Mouse (Mus musculus) midbrain, embryonic 14.5 days (tissue): ENCODE measurements around the gene Glb1. TPM values are rescaled to one million over a fixed set of nuclear protein-coding genes. Genes with fewer than 3 reads are reported as not detected.

Experiments used
- ATAC-seq: fragments of 200-750 bp; cut with Nextera tagmentation; 2 replicates; pipeline ENCODE4 v1.8.0; 2017; ENCODE audit warnings: moderate number of reproducible peaks, moderate library complexity; ENCODE audit not compliant: low FRiP score, low TSS enrichment
- DNase-seq: peaks from one replicate; pipeline ENCODE4 v3.0.0-alpha.2; 2015
- H3K27ac ChIP-seq: fragments of 300-500 bp; sonication (generic); replicated peaks from 2 replicates; pipeline ENCODE4 v1.5.1; 2014; ENCODE audit warnings: mild to moderate bottlenecking, low read depth, low read length, moderate library complexity
- H3K27me3 ChIP-seq: fragments of 300-500 bp; sonication (generic); 2 replicates; pipeline ENCODE4 v1.6.1; 2014; ENCODE audit warnings: low read length, control low read depth, mixed read lengths; ENCODE audit not compliant: control insufficient read depth, insufficient read depth
- H3K36me3 ChIP-seq: fragments of 300-500 bp; sonication (generic); 2 replicates; pipeline ENCODE4 v1.6.1; 2014; ENCODE audit warnings: low read length, control low read depth; ENCODE audit not compliant: control insufficient read depth, insufficient read depth
- H3K4me1 ChIP-seq: fragments of 300-500 bp; sonication (generic); 2 replicates; pipeline ENCODE4 v1.6.1; 2014; ENCODE audit warnings: mild to moderate bottlenecking, antibody characterized with exemption, low read length, control low read depth; ENCODE audit not compliant: control insufficient read depth, insufficient read depth
- H3K4me2 ChIP-seq: fragments of 300-500 bp; sonication (generic); 2 replicates; pipeline ENCODE4 v1.6.1; 2014; ENCODE audit warnings: mild to moderate bottlenecking, low read length, moderate library complexity
- H3K4me3 ChIP-seq: fragments of 300-500 bp; sonication (generic); replicated peaks from 2 replicates; pipeline ENCODE4 v1.5.1; 2014; ENCODE audit warnings: low read depth, low read length
- H3K9ac ChIP-seq: fragments of 300-500 bp; sonication (generic); replicated peaks from 2 replicates; pipeline ENCODE4 v1.6.1; 2014; ENCODE audit warnings: mild to moderate bottlenecking, low read length, moderate library complexity
- H3K9me3 ChIP-seq: fragments of 300-500 bp; sonication (generic); 2 replicates; pipeline ENCODE4 v1.6.1; 2016; ENCODE audit warnings: low read length, control low read depth, mixed read lengths; ENCODE audit not compliant: control insufficient read depth
- WGBS: fragments of 180-500 bp; shearing (Covaris S2); extraction: QIAGEN DNeasy Blood & Tissue Kit; methylation state at CpG from one replicate; pipeline ENCODE4 v1.1.7; 2014; 5-methylcytosine and 5-hydroxymethylcytosine counted together
- polyA plus RNA-seq: library from polyadenylated mRNA; unstranded; fragments of >200 nt; fragmentation: Nextera tagmentation; extraction: Ambion mirVana; gene quantifications from 2 replicates; pipeline ENCODE4 v1.2.1, GENCODE M21; 2014

Gene Glb1
- polyA plus RNA-seq, 1 experiment from 2014 or later = 27.9 TPM

DNA sequence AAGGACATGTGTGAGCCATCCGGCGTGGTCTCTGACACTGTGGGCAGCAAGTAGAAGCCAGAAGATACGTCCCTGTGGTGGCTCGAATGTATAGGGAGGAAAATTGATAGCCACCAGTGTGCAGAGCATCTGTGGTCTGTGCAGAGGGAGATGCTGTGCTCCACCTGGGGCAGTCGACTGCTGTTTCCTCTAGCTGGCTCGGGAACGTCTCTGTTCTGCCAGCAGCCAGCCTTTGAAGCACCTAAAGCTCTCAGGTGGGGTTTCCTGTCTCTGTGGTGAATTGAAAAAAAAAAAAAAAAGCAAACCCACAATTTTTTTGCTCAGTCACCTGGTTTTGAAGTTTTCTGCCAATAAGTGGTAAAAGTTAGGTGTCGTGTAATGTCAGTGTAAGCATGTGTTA lies 42.5 kb downstream of the Glb1 start:
- WGBS = 94% methylated on average over 8 of the region's 8 CpGs
- Histone ChIP-seq H3K9me3 (no peaks in the 10 kb centered on the region), H3K4me1 (no peaks in the 10 kb centered on the region), H3K9ac (no peak overlapping the region), H3K27me3 (no peaks in the 10 kb centered on the region), H3K4me2 (no peak overlapping the region), H3K36me3 (no peaks in the 10 kb centered on the region), H3K27ac (no peak overlapping the region), H3K4me3 (no peak overlapping the region)
- ATAC-seq = no peak
- DNase-seq = no peak

DNA sequence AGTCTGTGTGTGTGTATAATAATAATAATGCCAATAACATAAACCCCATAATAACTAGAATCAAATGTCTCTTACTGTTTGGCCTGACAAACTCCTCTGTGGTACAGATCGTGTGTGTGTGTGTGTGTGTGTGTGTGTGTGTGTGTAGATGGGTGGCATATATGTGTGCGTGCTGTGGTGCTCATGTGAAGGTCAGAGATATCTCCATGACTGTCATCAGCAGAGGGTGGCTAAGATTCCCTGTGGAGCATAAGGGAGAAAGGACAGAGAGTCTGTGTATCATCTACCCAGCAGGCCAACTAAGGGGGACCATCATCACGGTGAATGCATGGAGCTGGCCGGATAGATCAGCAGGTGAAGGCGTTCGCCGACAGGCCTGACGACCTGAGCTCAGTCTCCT lies 46.0 kb downstream of the Glb1 start:
- Histone ChIP-seq H3K9ac (no peak overlapping the region), H3K27ac (no peak overlapping the region), H3K4me2 (no peak overlapping the region), H3K36me3 (no peaks in the 10 kb centered on the region), H3K4me3 (no peak overlapping the region), H3K27me3 (no peaks in the 10 kb centered on the region), H3K4me1 (no peaks in the 10 kb centered on the region), H3K9me3 (no peaks in the 10 kb centered on the region)
- WGBS = 92% methylated on average over 8 of the region's 8 CpGs
- DNase-seq (no peak), ATAC-seq (no peak)

DNA sequence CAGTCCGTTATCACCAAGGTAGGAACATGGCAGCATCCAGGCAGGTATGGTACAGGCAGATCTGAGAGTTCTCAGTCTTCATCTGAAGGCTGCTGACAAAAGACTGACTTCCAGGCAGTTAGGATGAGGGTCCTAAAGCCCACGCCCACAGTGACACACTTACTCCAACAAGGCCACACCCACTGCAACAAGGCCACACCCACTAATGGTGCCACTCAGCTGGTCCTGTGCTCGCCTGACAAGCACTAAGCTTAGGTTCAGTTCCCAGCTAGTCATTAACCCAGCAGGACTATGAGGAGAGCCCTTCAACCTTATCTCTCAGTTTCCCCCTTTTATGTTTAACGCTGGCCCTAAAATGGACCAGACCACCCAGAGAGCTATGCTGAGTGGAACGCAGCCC lies 47.8 kb downstream of the Glb1 start:
- DNase-seq (no peak), ATAC-seq (no peak)
- Histone ChIP-seq H3K4me3 (no peak overlapping the region), H3K4me1 (no peaks in the 10 kb centered on the region), H3K27ac (no peak overlapping the region), H3K36me3 (no peaks in the 10 kb centered on the region), H3K9ac (no peak overlapping the region), H3K4me2 (no peak overlapping the region), H3K27me3 (no peaks in the 10 kb centered on the region), H3K9me3 (no peaks in the 10 kb centered on the region)
- 84% methylated on average over 5 of the region's 5 CpGs for WGBS

DNA sequence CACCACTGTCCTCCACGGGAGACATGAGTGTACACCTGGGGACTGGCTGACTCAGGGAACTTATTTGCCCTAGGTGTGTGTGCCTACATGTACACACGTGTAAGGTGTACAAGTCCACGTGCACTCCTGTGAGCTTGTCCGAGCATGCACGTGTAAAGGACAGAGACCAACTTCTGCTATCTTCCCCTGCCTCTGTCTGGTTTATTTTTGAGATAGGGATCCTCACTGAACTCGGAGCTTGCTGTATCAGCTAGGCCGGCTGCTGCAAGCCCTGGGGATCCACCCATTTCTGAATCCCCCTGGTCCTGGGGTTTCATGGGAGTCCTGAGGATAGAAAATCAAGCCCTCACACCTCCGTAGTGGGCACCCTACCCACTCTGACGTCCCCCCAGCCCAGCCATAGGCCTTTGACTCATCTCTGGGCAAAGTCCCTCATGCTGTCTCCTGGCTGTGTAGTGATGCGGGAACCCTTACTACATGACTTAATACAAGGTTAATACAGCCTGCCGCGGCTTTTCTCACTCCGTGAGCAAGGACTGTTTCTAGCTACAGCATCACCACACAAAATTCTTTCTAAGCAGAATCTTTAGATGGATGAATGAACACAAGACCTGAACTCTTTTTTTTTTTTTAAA lies 48.4 kb downstream of the Glb1 start:
- DNase-seq (no peak), ATAC-seq (no peak)
- WGBS = 92% methylated on average over 13 of the region's 13 CpGs
- H3K4me1 ChIP-seq = no peaks in the 10 kb centered on the region
- H3K4me2 ChIP-seq = no peak overlapping the region
- no peak overlapping the region for H3K27ac ChIP-seq
- H3K27me3 ChIP-seq = no peaks in the 10 kb centered on the region
- H3K36me3 ChIP-seq = no peaks in the 10 kb centered on the region
- no peaks in the 10 kb centered on the region for H3K9me3 ChIP-seq
- no peak overlapping the region for H3K9ac ChIP-seq
- no peak overlapping the region for H3K4me3 ChIP-seq

DNA sequence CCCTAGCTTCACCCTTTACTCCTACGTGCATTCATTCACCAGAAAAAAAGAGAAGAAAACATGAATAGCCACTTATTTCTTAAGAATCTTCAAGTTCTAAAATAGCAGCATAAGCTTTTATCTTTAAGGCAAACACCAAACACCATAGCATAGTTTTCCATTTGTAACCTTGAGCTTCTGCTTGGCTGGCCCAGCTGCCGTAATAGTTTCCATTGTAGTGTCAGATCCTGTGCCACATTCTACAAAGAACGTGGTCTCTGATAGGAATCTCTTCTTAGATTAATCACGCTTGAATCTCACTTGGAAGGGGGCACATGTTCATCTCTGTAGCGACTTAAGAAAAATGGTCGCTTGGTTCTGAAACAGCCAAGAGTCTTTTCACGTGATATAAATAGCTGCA lies 50.7 kb downstream of the Glb1 start:
- no peak overlapping the region for H3K27ac ChIP-seq
- no peaks in the 10 kb centered on the region for H3K9me3 ChIP-seq
- H3K27me3 ChIP-seq = no peaks in the 10 kb centered on the region
- no peak for DNase-seq
- H3K4me3 ChIP-seq = no peak overlapping the region
- H3K4me1 ChIP-seq = no peaks in the 10 kb centered on the region
- H3K4me2 ChIP-seq = no peak overlapping the region
- WGBS = 84% methylated on average over 7 of the region's 7 CpGs
- H3K36me3 ChIP-seq = 0 out of 2 replicates have a peak, but pooled peaks cover 4% of the 10 kb centered on the region
- ATAC-seq = no peak
- no peak overlapping the region for H3K9ac ChIP-seq

DNA sequence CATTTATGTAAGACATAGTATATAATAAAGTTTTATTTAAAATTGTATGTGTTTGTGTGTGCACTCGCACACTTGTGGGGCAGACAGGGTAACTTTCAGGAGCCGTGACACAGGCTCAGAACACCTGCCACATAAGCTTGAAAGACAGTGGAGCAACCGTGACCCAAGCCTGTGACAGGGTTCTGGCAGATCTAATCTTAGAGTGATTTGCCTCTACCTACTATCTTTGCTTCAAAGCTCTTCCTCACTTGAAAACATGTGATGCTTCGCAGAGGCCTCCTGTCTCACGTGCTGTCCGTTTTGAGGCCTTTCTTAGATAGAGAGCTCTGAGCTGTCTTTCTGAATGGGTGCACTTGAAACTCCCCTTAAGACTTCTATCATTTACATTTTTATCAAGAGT lies 51.5 kb downstream of the Glb1 start:
- Histone ChIP-seq H3K9me3 (no peaks in the 10 kb centered on the region), H3K4me1 (no peaks in the 10 kb centered on the region), H3K9ac (no peak overlapping the region), H3K36me3 (peaks cover 4% of the 10 kb centered on the region; the same call in 1 of the 2 replicates), H3K4me2 (no peak overlapping the region), H3K27me3 (no peaks in the 10 kb centered on the region), H3K4me3 (no peak overlapping the region), H3K27ac (no peak overlapping the region)
- WGBS = 89% methylated on average over 6 of the region's 6 CpGs
- no peak for ATAC-seq
- DNase-seq = no peak

DNA sequence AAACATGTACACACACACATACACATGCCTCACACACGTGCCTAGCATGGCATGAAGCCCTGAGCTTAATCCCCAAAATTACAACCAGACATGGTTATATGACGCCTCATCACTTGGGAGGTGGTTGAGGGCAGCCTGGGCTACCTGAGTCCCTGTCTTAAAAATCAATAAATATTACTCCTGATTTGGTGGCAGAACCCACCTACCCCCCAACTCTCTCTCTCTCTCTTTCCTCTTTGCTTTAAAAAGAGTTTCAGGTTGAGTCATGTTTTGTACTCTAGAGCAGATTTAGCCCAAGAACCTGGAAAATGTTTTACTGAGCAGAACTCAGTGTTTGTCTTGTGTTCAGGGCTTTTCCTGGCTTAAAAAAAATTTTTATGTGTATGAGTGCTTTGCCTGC lies 54.5 kb downstream of the Glb1 start:
- no peak overlapping the region for H3K27ac ChIP-seq

DNA sequence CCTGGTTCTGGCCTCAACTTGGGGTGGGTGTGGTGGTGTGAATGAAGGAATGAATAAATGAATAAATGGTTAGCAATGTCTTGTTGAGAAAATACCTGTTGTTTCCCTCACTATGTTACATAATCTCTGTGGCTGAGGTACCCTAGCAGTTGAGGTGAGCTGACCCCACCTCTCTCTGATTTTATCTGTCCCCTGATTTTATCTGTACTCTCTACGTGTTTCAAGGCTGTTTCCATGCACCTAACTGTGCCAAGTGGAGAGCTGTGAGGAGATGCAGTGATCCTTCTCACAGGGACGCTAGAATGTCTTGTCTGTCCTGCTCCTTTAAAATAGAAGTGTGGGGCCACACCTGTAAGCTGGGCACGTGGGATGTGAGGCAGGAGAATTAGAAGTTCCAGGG lies 57.6 kb downstream of the Glb1 start:
- Histone ChIP-seq H3K4me3 (no peak overlapping the region), H3K9ac (no peak overlapping the region), H3K9me3 (no peaks in the 10 kb centered on the region), H3K4me2 (no peak overlapping the region), H3K4me1 (no peaks in the 10 kb centered on the region), H3K27ac (no peak overlapping the region), H3K36me3 (peaks cover 24% of the 10 kb centered on the region), H3K27me3 (no peaks in the 10 kb centered on the region)
- DNase-seq (no peak), ATAC-seq (no peak)
- 93% methylated on average over 3 of the region's 3 CpGs for WGBS

More for the DNA sequence above, 54.5 kb downstream of the Glb1 start:
- WGBS = 88% methylated on average over 2 of the region's 2 CpGs
- Histone ChIP-seq H3K4me3 (no peak overlapping the region), H3K27me3 (no peaks in the 10 kb centered on the region), H3K9me3 (no peaks in the 10 kb centered on the region), H3K4me1 (no peaks in the 10 kb centered on the region), H3K36me3 (peaks cover 14% of the 10 kb centered on the region; the same call in 1 of the 2 replicates), H3K4me2 (no peak overlapping the region), H3K9ac (no peak overlapping the region)
- no peak for ATAC-seq
- no peak for DNase-seq

DNA sequence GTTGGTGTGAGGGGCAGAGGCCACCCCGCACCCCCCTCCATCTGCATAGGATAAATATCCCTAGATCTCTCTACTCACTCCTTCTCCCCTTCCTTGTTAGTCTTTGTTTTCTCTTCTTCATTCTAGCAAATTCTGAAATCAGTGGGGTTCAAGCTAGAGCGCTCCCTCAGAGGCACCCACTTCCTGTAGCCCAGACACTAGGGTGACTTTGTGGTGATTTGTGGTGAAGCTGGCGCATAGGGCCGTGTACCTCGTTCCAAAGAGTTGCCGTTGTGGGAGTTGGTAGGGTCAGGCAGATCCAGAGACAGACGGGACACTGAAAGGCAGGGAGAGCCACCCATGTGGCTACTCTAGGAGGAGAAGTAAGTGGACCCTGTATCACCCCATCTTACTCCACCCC lies 61.7 kb downstream of the Glb1 start:
- no peak for ATAC-seq
- Histone ChIP-seq H3K4me3 (no peak overlapping the region), H3K4me2 (no peak overlapping the region), H3K4me1 (no peaks in the 10 kb centered on the region), H3K9me3 (no peaks in the 10 kb centered on the region), H3K27me3 (no peaks in the 10 kb centered on the region), H3K27ac (no peak overlapping the region), H3K36me3 (peaks cover 29% of the 10 kb centered on the region), H3K9ac (no peak overlapping the region)
- WGBS = 93% methylated on average over 7 of the region's 7 CpGs
- no peak for DNase-seq
